Mouse (Mus musculus) heart, embryonic 14.5 days (tissue): ENCODE results near the gene Adm2. TPM values are rescaled to one million over a fixed set of nuclear protein-coding genes. Genes with fewer than 3 reads are reported as not detected.

Source experiments
- ATAC-seq: fragments of 200-750 bp; cut with Nextera tagmentation; 2 replicates; pipeline ENCODE4 v1.8.0; 2017; ENCODE audit warnings: low read depth, moderate TSS enrichment; ENCODE audit not compliant: insufficient number of reproducible peaks, insufficient read depth, low FRiP score
- H3K27ac ChIP-seq, 2 experiments: fragments of 200-500 bp in 1 of 2; fragments of 300-500 bp in 1 of 2; sonication (generic) in 1 of 2; replicated peaks in 1 of 2; 2 replicates each; pipeline ENCODE4 v1.5.1; 2012 to 2014; ENCODE audit warnings: low read depth in 2 of 2, low read length in 2 of 2, control low read depth in 1 of 2, mild to moderate bottlenecking in 1 of 2, mixed read lengths in 1 of 2; ENCODE audit not compliant: control insufficient read depth in 1 of 2, insufficient read depth in 1 of 2
- H3K27me3 ChIP-seq: fragments of 300-500 bp; sonication (generic); 2 replicates; pipeline ENCODE4 v1.6.1; 2014; ENCODE audit warnings: mild to moderate bottlenecking, low read length, control low read depth; ENCODE audit not compliant: control insufficient read depth, insufficient read depth
- H3K36me3 ChIP-seq: fragments of 300-500 bp; sonication (generic); 2 replicates; pipeline ENCODE4 v1.6.1; 2014; ENCODE audit warnings: mild to moderate bottlenecking, control low read depth, low read length, mixed read lengths; ENCODE audit not compliant: control insufficient read depth, insufficient read depth
- H3K4me1 ChIP-seq, 2 experiments: fragments of 200-500 bp in 1 of 2; fragments of 300-500 bp in 1 of 2; sonication (generic) in 1 of 2; 2 replicates each; pipeline ENCODE4 v1.6.1; 2012 to 2014; ENCODE audit warnings: low read length in 2 of 2, control low read depth in 1 of 2, mixed read lengths in 1 of 2; ENCODE audit not compliant: control insufficient read depth in 2 of 2, insufficient read depth in 2 of 2
- H3K4me2 ChIP-seq: fragments of 300-500 bp; sonication (generic); 2 replicates; pipeline ENCODE4 v1.6.1; 2014; ENCODE audit warnings: mild to moderate bottlenecking, low read length
- H3K4me3 ChIP-seq, 2 experiments: fragments of 200-500 bp in 1 of 2; fragments of 300-500 bp in 1 of 2; sonication (generic) in 1 of 2; 2 replicates each; pipeline ENCODE4 v1.5.1; 2012 to 2014; ENCODE audit warnings: low read length in 2 of 2, mild to moderate bottlenecking in 2 of 2, control low read depth in 1 of 2, low read depth in 1 of 2, moderate library complexity in 1 of 2; ENCODE audit not compliant: control insufficient read depth in 1 of 2, insufficient read depth in 1 of 2
- H3K9ac ChIP-seq: fragments of 300-500 bp; sonication (generic); 2 replicates; pipeline ENCODE4 v1.6.1; 2014; ENCODE audit warnings: mild to moderate bottlenecking, low read length
- H3K9me3 ChIP-seq: fragments of 300-500 bp; sonication (generic); 2 replicates; pipeline ENCODE4 v1.6.1; 2016; ENCODE audit warnings: low read length, control low read depth; ENCODE audit not compliant: control insufficient read depth
- WGBS: fragments of 180-500 bp; shearing (Covaris S2); extraction: QIAGEN DNeasy Blood & Tissue Kit; methylation state at CpG from one replicate; pipeline ENCODE4 v1.1.7; 2014; 5-methylcytosine and 5-hydroxymethylcytosine counted together
- polyA plus RNA-seq: library from polyadenylated mRNA; unstranded; fragments of >200 nt; fragmentation: Nextera tagmentation; extraction: Ambion mirVana; gene quantifications from 2 replicates; pipeline ENCODE4 v1.2.1, GENCODE M21; 2014

Gene Adm2
- polyA plus RNA-seq, 1 experiment from 2014 or later: 0.20 TPM

GRCm38 (mm10) chr15:89295580-89296165 lies 26.8 kb upstream of the Adm2 start:
- no peak overlapping the region for H3K9ac ChIP-seq
- no peak for ATAC-seq
- H3K36me3 ChIP-seq: peaks cover 83% of the 10 kb centered on the region
- H3K4me2 ChIP-seq: no peak overlapping the region
- WGBS: 90% methylated on average over 8 of the region's 8 CpGs
- H3K9me3 ChIP-seq: no peaks in the 10 kb centered on the region
- H3K4me1 ChIP-seq: peaks cover 2 to 6% of the 10 kb centered on the region in 2 experiments; a peak in 2 of 4 replicates
- no peak overlapping the region for H3K4me3 ChIP-seq
- no peaks in the 10 kb centered on the region for H3K27me3 ChIP-seq
- H3K27ac ChIP-seq: no peak overlapping the region

DNA sequence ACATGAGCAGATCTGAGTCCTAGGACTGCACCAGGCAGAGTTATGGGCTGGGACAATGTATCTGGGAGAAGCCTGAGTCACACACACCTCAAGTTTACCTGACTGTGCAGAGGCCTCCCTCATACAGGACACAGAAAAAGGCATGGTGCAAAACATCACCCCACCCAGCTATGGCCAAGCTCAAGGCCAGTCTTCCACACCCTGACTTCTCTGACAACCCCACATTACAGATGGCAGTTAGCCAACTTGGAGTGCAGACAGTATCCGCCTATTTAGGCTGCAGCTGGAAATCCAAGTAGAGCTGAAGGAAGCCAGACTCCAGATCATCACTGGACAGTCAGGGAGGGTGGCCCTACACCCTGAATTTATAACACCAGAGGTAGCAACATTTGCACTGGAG lies 26.1 kb upstream of the Adm2 start:
- H3K9ac ChIP-seq: no peak overlapping the region
- H3K9me3 ChIP-seq: no peaks in the 10 kb centered on the region
- no peak overlapping the region for H3K27ac ChIP-seq
- H3K27me3 ChIP-seq: no peaks in the 10 kb centered on the region
- ATAC-seq: no peak
- H3K4me3 ChIP-seq: no peak overlapping the region
- peaks cover 85% of the 10 kb centered on the region for H3K36me3 ChIP-seq
- H3K4me2 ChIP-seq: no peak overlapping the region
- peaks cover 2 to 6% of the 10 kb centered on the region in 2 experiments; a peak in 2 of 4 replicates for H3K4me1 ChIP-seq
- WGBS: 20% methylated on average over 1 of the region's 1 CpGs

DNA sequence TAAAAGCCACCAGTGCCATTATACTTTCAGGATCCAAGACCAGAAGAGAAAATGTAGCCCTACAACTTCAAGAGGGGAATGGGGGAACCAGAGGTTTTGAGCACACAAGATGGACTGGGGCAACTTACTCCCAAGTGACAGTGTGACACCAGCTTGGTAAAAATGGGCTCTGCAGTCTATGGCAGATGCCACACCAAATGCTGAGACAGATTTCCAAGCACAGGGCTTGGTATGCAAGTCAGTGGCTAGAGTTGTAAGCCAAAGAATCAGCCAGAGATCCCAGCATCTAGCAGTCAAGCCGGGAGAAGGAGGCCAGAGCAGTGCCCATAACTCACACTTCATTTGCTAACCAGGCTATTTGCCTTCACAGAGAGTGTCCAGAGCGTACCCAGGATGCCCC lies 24.8 kb upstream of the Adm2 start:
- H3K27ac ChIP-seq: no peak overlapping the region
- 94% methylated on average over 2 of the region's 2 CpGs for WGBS
- no peak overlapping the region for H3K9ac ChIP-seq
- H3K4me3 ChIP-seq: no peak overlapping the region
- no peak overlapping the region for H3K4me2 ChIP-seq
- no peaks in the 10 kb centered on the region for H3K27me3 ChIP-seq
- H3K4me1 ChIP-seq: peaks cover 2 to 6% of the 10 kb centered on the region in 2 experiments; a peak in 2 of 4 replicates
- H3K9me3 ChIP-seq: no peaks in the 10 kb centered on the region
- H3K36me3 ChIP-seq: peaks cover 85% of the 10 kb centered on the region
- ATAC-seq: no peak

DNA sequence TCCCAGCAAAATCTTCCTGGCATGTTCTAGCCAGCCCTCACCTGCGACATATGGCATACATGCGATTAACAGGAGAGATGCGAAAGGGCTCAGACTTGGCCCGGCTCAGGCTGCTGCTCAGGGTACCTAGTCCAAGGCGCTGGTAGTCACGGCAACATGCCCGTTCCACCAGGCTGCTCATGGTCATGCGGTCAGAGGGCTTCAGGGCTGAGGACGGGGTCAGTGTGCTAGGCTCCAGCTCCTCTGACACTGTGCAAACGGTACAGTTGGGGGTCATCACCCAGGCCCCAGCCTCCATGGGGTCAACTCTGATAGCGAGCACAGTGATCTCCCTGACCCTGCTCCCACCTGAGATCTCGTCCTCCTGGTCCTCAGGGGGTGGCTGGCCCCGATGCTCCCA lies 22.3 kb upstream of the Adm2 start:
- Histone ChIP-seq H3K4me2 (no peak overlapping the region), H3K36me3 (peaks cover 85% of the 10 kb centered on the region), H3K27me3 (no peaks in the 10 kb centered on the region), H3K4me3 (no peak overlapping the region), H3K9me3 (no peaks in the 10 kb centered on the region), H3K27ac (no peak overlapping the region), H3K9ac (no peak overlapping the region), H3K4me1 (peaks cover 2 to 6% of the 10 kb centered on the region in 2 experiments; a peak in 2 of 4 replicates)
- WGBS: 94% methylated on average over 13 of the region's 13 CpGs
- ATAC-seq: no peak

GRCm38 (mm10) chr15:89300600-89300999 lies 21.9 kb upstream of the Adm2 start:
- Histone ChIP-seq H3K36me3 (peaks cover 85% of the 10 kb centered on the region), H3K4me2 (no peak overlapping the region), H3K4me3 (no peak overlapping the region), H3K4me1 (peaks cover 2 to 6% of the 10 kb centered on the region in 2 experiments; a peak in 2 of 4 replicates), H3K27me3 (no peaks in the 10 kb centered on the region), H3K27ac (no peak overlapping the region), H3K9ac (no peak overlapping the region), H3K9me3 (no peaks in the 10 kb centered on the region)
- no peak for ATAC-seq
- WGBS: 96% methylated on average over 8 of the region's 8 CpGs

DNA sequence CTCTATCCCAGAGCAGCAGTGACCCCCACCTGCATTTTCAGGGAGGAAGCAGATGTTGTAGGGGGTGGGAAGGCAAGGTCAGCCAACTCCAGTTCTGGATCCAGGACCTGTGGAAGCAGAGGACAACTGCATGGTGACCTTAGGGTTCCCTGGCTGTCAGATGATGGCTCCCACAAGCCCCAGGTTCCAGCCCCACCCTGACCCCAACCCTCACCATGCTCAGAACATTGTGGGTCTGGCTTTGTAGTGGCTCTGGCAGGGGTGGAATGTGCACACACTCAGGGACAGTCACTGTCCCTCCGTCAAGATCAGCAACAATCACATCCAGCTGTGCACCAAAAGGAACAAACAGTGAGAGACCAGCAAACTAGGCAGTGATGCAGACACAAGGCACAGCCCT lies 16.6 kb upstream of the Adm2 start:
- ATAC-seq: no peak
- no peak overlapping the region for H3K9ac ChIP-seq
- 77% methylated on average over 1 of the region's 1 CpGs for WGBS
- no peaks in the 10 kb centered on the region for H3K9me3 ChIP-seq
- H3K4me2 ChIP-seq: no peak overlapping the region
- no peaks in the 10 kb centered on the region for H3K27me3 ChIP-seq
- no peak overlapping the region for H3K27ac ChIP-seq
- no peak overlapping the region for H3K4me3 ChIP-seq
- H3K4me1 ChIP-seq: peaks cover 4 to 13% of the 10 kb centered on the region in 2 experiments; a peak in 3 of 4 replicates
- H3K36me3 ChIP-seq: peaks cover 70% of the 10 kb centered on the region

DNA sequence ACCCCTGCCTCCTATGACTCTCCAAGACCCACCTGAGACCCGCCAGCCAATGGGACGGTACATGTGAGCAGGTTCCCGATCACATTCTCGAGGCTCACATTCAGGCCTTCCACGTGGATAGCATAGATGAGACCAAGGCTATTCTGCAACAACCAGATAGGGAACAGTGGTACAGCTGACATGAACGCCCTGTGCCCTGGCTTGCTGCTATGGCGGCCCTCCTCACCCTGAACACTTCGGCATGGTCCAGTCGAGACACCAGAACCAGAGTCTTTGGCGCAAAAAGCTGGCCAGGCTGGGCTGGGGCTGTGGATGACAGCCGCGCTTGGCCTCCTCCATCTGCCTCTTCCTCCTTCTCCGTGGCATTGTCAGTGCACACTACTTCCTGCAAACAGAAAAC lies 15.1 kb upstream of the Adm2 start:
- Histone ChIP-seq H3K9ac (no peak overlapping the region), H3K4me3 (no peak overlapping the region), H3K27me3 (no peaks in the 10 kb centered on the region), H3K36me3 (peaks cover 55% of the 10 kb centered on the region), H3K4me1 (peaks cover 4 to 13% of the 10 kb centered on the region in 2 experiments; a peak in 3 of 4 replicates), H3K9me3 (no peaks in the 10 kb centered on the region), H3K27ac (no peak overlapping the region), H3K4me2 (no peak overlapping the region)
- WGBS: 87% methylated on average over 13 of the region's 13 CpGs
- ATAC-seq: no peak
